Mouse (Mus musculus) left cerebral cortex, postnatal 14 days (tissue): Measurements from ENCODE around the gene Zswim1. TPM values are rescaled to one million over a fixed set of nuclear protein-coding genes. Genes with fewer than 3 reads are reported as not detected.
"Not testable (repeated sequence)": the region's sequence is repeated elsewhere in the genome, so short reads cannot be mapped to it uniquely, and the experiment has no call there.

Source experiments
- DNase-seq, 2 experiments: peaks; one replicate each; pipeline ENCODE4 v3.0.0; 2021 to 2022; ENCODE audit warnings: low spot score in 2 of 2, mixed read lengths in 1 of 2
- intact Hi-C: fragments of 180-260 bp; cut with DNase I; formaldehyde crosslinking; loops from one replicate; pipeline ENCODE4 v1.15.1; 2025
- total RNA-seq, 2 experiments: library from RNA; stranded (reverse); gene quantifications; 2 replicates each; pipeline ENCODE4 v1.2.3; 2021

The Zswim1 gene
- total RNA-seq, 2 experiments from 2014 or later: 21.4 to 22.0 TPM

- peak; percentile 39 to 55 for DNase-seq
- intact Hi-C loops: no loop called here
Observed at GRCm38 (mm10) chr2:164823181-164823585, 697 bp downstream of the Zswim1 start.

GRCm38 (mm10) chr2:164823969-164824368, 1.5 kb downstream of the Zswim1 start:
- intact Hi-C loops: no loop called here
- DNase-seq: no peak

- intact Hi-C loops: no loop called here
- no peak for DNase-seq
Observed at GRCm38 (mm10) chr2:164825521-164825920, 3.0 kb downstream of the Zswim1 start.

GRCm38 (mm10) chr2:164827146-164827850, 4.8 kb downstream of the Zswim1 start:
- DNase-seq: no peak
- intact Hi-C loops: no loop called here

- DNase-seq: no peak
Observed at GRCm38 (mm10) chr2:164828437-164828836, 6.0 kb downstream of the Zswim1 start, which contains the start of gene Spata25. Gene Spata25 (minus strand): TSS chr2:164828537.

GRCm38 (mm10) chr2:164829090-164829489, 6.6 kb downstream of the Zswim1 start:
- no peak for DNase-seq
- intact Hi-C loops: no loop called here

More at GRCm38 (mm10) chr2:164828437-164828836, 6.0 kb downstream of the Zswim1 start, which contains the start of gene Spata25:
- intact Hi-C loops: no loop called here

GRCm38 (mm10) chr2:164831029-164831428, 8.5 kb downstream of the Zswim1 start:
- intact Hi-C loops: loop anchor here (5.0 kb wide), 1 partner anchor 46 kb away; the partner anchor contains the start of gene Pcif1
- no peak for DNase-seq

- DNase-seq: peak in 1 of 2 experiments; percentile 49
- intact Hi-C loops: loop anchor here (5.0 kb wide), 1 partner anchor 45 kb away; the partner anchor contains the start of gene Pcif1
Observed at GRCm38 (mm10) chr2:164832032-164832747, 9.7 kb downstream of the Zswim1 start.

GRCm38 (mm10) chr2:164832748-164833301, 10.3 kb downstream of the Zswim1 start, which contains the start of gene Ctsa:
Gene Ctsa (plus strand): TSS chr2:164832873.
- intact Hi-C loops: loop anchor here (5.0 kb wide), 1 partner anchor 44 kb away; the partner anchor contains the start of gene Pcif1
- DNase-seq: peak; percentile 80 to 86

GRCm38 (mm10) chr2:164833314-164833959, 11.0 kb downstream of the Zswim1 start, which contains the start of gene Neurl2:
Gene Neurl2 (minus strand): TSS chr2:164833456.
- intact Hi-C loops: loop anchor here (5.0 kb wide), 1 partner anchor 44 kb away; the partner anchor contains the start of gene Pcif1

GRCm38 (mm10) chr2:164834531-164834930, 12.0 kb downstream of the Zswim1 start:
- no peak for DNase-seq
- intact Hi-C loops: loop anchor here (5.0 kb wide), 1 partner anchor 43 kb away; the partner anchor contains the start of gene Pcif1

More at GRCm38 (mm10) chr2:164833314-164833959, 11.0 kb downstream of the Zswim1 start, which contains the start of gene Neurl2:
- DNase-seq: peak; percentile 96 to 97

- intact Hi-C loops: no loop called here
- DNase-seq: no peak
Observed at GRCm38 (mm10) chr2:164835164-164835563, 12.7 kb downstream of the Zswim1 start.

- DNase-seq: no peak
- intact Hi-C loops: no loop called here
Observed at GRCm38 (mm10) chr2:164845782-164846181, 23.3 kb downstream of the Zswim1 start.

GRCm38 (mm10) chr2:164850061-164850460, 27.6 kb downstream of the Zswim1 start:
- DNase-seq: no peak
- intact Hi-C loops: no loop called here

- intact Hi-C loops: not testable (repeated sequence)
Observed at GRCm38 (mm10) chr2:164855572-164855971, 33.1 kb downstream of the Zswim1 start.

GRCm38 (mm10) chr2:164856309-164857100, 34.0 kb downstream of the Zswim1 start:
- intact Hi-C loops: no loop called here
- DNase-seq: no peak

More at GRCm38 (mm10) chr2:164855572-164855971, 33.1 kb downstream of the Zswim1 start:
- not testable (repeated sequence) for DNase-seq

GRCm38 (mm10) chr2:164857101-164857821, 34.8 kb downstream of the Zswim1 start, which contains the start of gene Pltp:
Gene Pltp (minus strand): TSS chr2:164857711.
- intact Hi-C loops: no loop called here
- DNase-seq: peak; percentile 46 to 81
